Mouse (Mus musculus): ENCODE results near the gene Nckap1l.

DNA sequence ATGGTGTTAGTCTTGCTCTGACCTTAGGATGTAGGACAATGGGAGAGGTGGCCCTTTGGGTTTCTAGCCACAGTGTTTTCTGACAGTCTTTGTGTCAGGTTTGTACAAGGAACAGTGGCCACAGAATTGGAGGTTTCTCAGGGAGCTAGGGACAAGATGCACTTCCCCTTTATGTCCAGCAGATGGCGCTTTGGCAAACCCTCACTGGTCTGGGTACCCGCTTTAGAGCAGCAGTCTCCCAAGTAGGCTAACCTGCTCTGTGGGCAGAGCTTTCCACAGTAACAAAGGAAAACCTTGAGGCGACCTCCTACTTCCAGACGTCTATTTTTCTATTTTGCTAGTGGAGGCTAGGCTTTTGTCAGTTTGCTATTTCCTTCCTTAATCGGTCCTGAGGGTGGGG is 76.8 kb downstream of the Nckap1l start:
- TF ChIP-seq POLR2A (IDR thresholded peaks at IDR 0.05; ENCODE audit: extremely low read depth, insufficient read depth, low read length): no peak
- TF ChIP-seq CTCF (IDR thresholded peaks at IDR 0.05; ENCODE audit: low read depth, low read length): peak; percentile 86

Measured in liver, adult 2 months (tissue).